Mouse (Mus musculus) forebrain, embryonic 12.5 days (tissue): Measurements from ENCODE around the gene Abcc8. TPM values are rescaled to one million over a fixed set of nuclear protein-coding genes. Genes with fewer than 3 reads are reported as not detected.

ENCODE experiments used
- ATAC-seq: fragments of 200-750 bp; cut with Nextera tagmentation; 2 replicates; pipeline ENCODE4 v1.8.0; 2017; ENCODE audit warnings: moderate TSS enrichment; ENCODE audit not compliant: low FRiP score
- H3K27ac ChIP-seq: fragments of 300-500 bp; sonication (generic); 2 replicates; pipeline ENCODE4 v1.5.1; 2016; ENCODE audit warnings: mild to moderate bottlenecking
- H3K27me3 ChIP-seq: fragments of 300-500 bp; sonication (generic); 2 replicates; pipeline ENCODE4 v1.6.1; 2016; ENCODE audit warnings: mild to moderate bottlenecking
- H3K36me3 ChIP-seq: fragments of 300-500 bp; sonication (generic); replicated peaks from 2 replicates; pipeline ENCODE4 v1.6.1; 2016; ENCODE audit warnings: mild to moderate bottlenecking
- H3K4me1 ChIP-seq: fragments of 300-500 bp; sonication (generic); 2 replicates; pipeline ENCODE4 v1.6.1; 2016
- H3K4me2 ChIP-seq: fragments of 300-500 bp; sonication (generic); 2 replicates; pipeline ENCODE4 v1.6.1; 2016; ENCODE audit warnings: mild to moderate bottlenecking, moderate library complexity
- H3K4me3 ChIP-seq: fragments of 300-500 bp; sonication (generic); replicated peaks from 2 replicates; pipeline ENCODE4 v1.5.1; 2016; ENCODE audit warnings: mild to moderate bottlenecking
- H3K9ac ChIP-seq: fragments of 300-500 bp; sonication (generic); 2 replicates; pipeline ENCODE4 v1.6.1; 2016; ENCODE audit warnings: mild to moderate bottlenecking
- H3K9me3 ChIP-seq: fragments of 300-500 bp; sonication (generic); 2 replicates; pipeline ENCODE4 v1.6.1; 2016
- WGBS: fragments of 180-500 bp; shearing (Covaris S2); methylation state at CpG from one replicate; pipeline ENCODE4 v1.1.7; 2016; 5-methylcytosine and 5-hydroxymethylcytosine counted together
- polyA plus RNA-seq: library from polyadenylated mRNA; unstranded; fragments of >200 nt; fragmentation: Nextera tagmentation; extraction: Ambion mirVana; gene quantifications from 2 replicates; pipeline ENCODE4 v1.2.1, GENCODE M21; 2016

The Abcc8 gene
- polyA plus RNA-seq, 1 experiment from 2014 or later = 1.4 TPM

GRCm38 (mm10) chr7:46152819-46153351, 26.9 kb downstream of the Abcc8 start:
- H3K27ac ChIP-seq = no peak overlapping the region
- H3K4me3 ChIP-seq = no peak overlapping the region
- H3K4me2 ChIP-seq = no peak overlapping the region
- WGBS = 63% methylated on average over 9 of the region's 9 CpGs
- no peaks in the 10 kb centered on the region for H3K27me3 ChIP-seq
- peaks cover 27% of the 10 kb centered on the region for H3K4me1 ChIP-seq
- H3K9me3 ChIP-seq = no peaks in the 10 kb centered on the region
- no peak overlapping the region for H3K9ac ChIP-seq
- no peaks in the 10 kb centered on the region for H3K36me3 ChIP-seq
- ATAC-seq = no peak

- Histone ChIP-seq H3K4me3 (no peak overlapping the region), H3K36me3 (no peaks in the 10 kb centered on the region), H3K27me3 (no peaks in the 10 kb centered on the region; the same call in 1 of the 2 replicates), H3K4me2 (no peak overlapping the region), H3K9me3 (no peaks in the 10 kb centered on the region), H3K4me1 (peaks cover 6% of the 10 kb centered on the region; the same call in 1 of the 2 replicates), H3K9ac (no peak overlapping the region), H3K27ac (peak overlapping the region; percentile 65; the same call in 1 of the 2 replicates)
- no peak for ATAC-seq
- 93% methylated on average over 7 of the region's 7 CpGs for WGBS
Measured at GRCm38 (mm10) chr7:46147417-46147816, 32.4 kb downstream of the Abcc8 start.

GRCm38 (mm10) chr7:46146675-46147308, 33.0 kb downstream of the Abcc8 start:
- H3K36me3 ChIP-seq = no peaks in the 10 kb centered on the region
- H3K9me3 ChIP-seq = no peaks in the 10 kb centered on the region
- 0 out of 2 replicates have a peak, but pooled peaks cover 3% of the 10 kb centered on the region for H3K4me1 ChIP-seq
- ATAC-seq = no peak
- H3K4me2 ChIP-seq = no peak overlapping the region
- H3K4me3 ChIP-seq = no peak overlapping the region
- H3K27me3 ChIP-seq = no peaks in the 10 kb centered on the region; the same call in 1 of the 2 replicates
- peak overlapping the region; percentile 65 for H3K27ac ChIP-seq
- H3K9ac ChIP-seq = no peak overlapping the region
- WGBS = 55% methylated on average over 7 of the region's 7 CpGs

GRCm38 (mm10) chr7:46144061-46144460, 35.8 kb downstream of the Abcc8 start:
- H3K4me1 ChIP-seq = 0 out of 2 replicates have a peak, but pooled peaks cover 3% of the 10 kb centered on the region
- no peaks in the 10 kb centered on the region; the same call in 1 of the 2 replicates for H3K27me3 ChIP-seq
- H3K36me3 ChIP-seq = no peaks in the 10 kb centered on the region
- 87% methylated on average over 8 of the region's 8 CpGs for WGBS
- no peak overlapping the region; the same call in 1 of the 2 replicates for H3K27ac ChIP-seq
- H3K4me2 ChIP-seq = no peak overlapping the region
- no peak overlapping the region for H3K9ac ChIP-seq
- H3K4me3 ChIP-seq = no peak overlapping the region
- ATAC-seq = no peak
- no peaks in the 10 kb centered on the region for H3K9me3 ChIP-seq

- Histone ChIP-seq H3K4me2 (no peak overlapping the region), H3K36me3 (no peaks in the 10 kb centered on the region), H3K9me3 (no peaks in the 10 kb centered on the region), H3K27ac (no peak overlapping the region), H3K27me3 (no peaks in the 10 kb centered on the region), H3K4me3 (no peak overlapping the region), H3K4me1 (peaks cover 23% of the 10 kb centered on the region), H3K9ac (no peak overlapping the region)
- 42% methylated on average over 7 of the region's 7 CpGs for WGBS
- ATAC-seq = no peak
Measured at GRCm38 (mm10) chr7:46138329-46138930, 41.4 kb downstream of the Abcc8 start.

GRCm38 (mm10) chr7:46133858-46134257, 46.0 kb downstream of the Abcc8 start:
- Histone ChIP-seq H3K9ac (no peak overlapping the region), H3K27me3 (0 out of 2 replicates have a peak, but pooled peaks cover 8% of the 10 kb centered on the region), H3K4me2 (peak overlapping the region; percentile 10; the same call in 1 of the 2 replicates), H3K9me3 (no peaks in the 10 kb centered on the region), H3K4me3 (no peak overlapping the region), H3K36me3 (no peaks in the 10 kb centered on the region), H3K27ac (no peak overlapping the region), H3K4me1 (peaks cover 44% of the 10 kb centered on the region)
- ATAC-seq = no peak
- WGBS = 27% methylated on average over 7 of the region's 7 CpGs

GRCm38 (mm10) chr7:46132229-46132628, 47.6 kb downstream of the Abcc8 start:
- peaks cover 44% of the 10 kb centered on the region for H3K4me1 ChIP-seq
- H3K9me3 ChIP-seq = no peaks in the 10 kb centered on the region
- no peaks in the 10 kb centered on the region for H3K36me3 ChIP-seq
- WGBS = 92% methylated on average over 12 of the region's 12 CpGs
- no peak for ATAC-seq
- H3K27ac ChIP-seq = no peak overlapping the region
- H3K4me3 ChIP-seq = no peak overlapping the region
- no peak overlapping the region for H3K4me2 ChIP-seq
- H3K27me3 ChIP-seq = 0 out of 2 replicates have a peak, but pooled peaks cover 8% of the 10 kb centered on the region
- H3K9ac ChIP-seq = no peak overlapping the region

- no peak overlapping the region for H3K27ac ChIP-seq
- H3K9ac ChIP-seq = no peak overlapping the region
- 0 out of 2 replicates have a peak, but pooled peaks cover 8% of the 10 kb centered on the region for H3K27me3 ChIP-seq
- H3K4me2 ChIP-seq = no peak overlapping the region
- no peak overlapping the region for H3K4me3 ChIP-seq
- WGBS = 73% methylated on average over 8 of the region's 8 CpGs
- no peak for ATAC-seq
- H3K9me3 ChIP-seq = no peaks in the 10 kb centered on the region
- peaks cover 44% of the 10 kb centered on the region for H3K4me1 ChIP-seq
- no peaks in the 10 kb centered on the region for H3K36me3 ChIP-seq
Measured at GRCm38 (mm10) chr7:46131806-46132205, 48.0 kb downstream of the Abcc8 start.

GRCm38 (mm10) chr7:46131266-46131665, 48.6 kb downstream of the Abcc8 start:
- H3K4me3 ChIP-seq = no peak overlapping the region
- WGBS = 18% methylated on average over 3 of the region's 3 CpGs
- no peaks in the 10 kb centered on the region for H3K36me3 ChIP-seq
- 0 out of 2 replicates have a peak, but pooled peaks cover 8% of the 10 kb centered on the region for H3K27me3 ChIP-seq
- H3K9ac ChIP-seq = no peak overlapping the region
- no peak overlapping the region for H3K4me2 ChIP-seq
- no peaks in the 10 kb centered on the region for H3K9me3 ChIP-seq
- H3K4me1 ChIP-seq = peaks cover 44% of the 10 kb centered on the region
- no peak for ATAC-seq
- H3K27ac ChIP-seq = no peak overlapping the region

- H3K27me3 ChIP-seq = 0 out of 2 replicates have a peak, but pooled peaks cover 8% of the 10 kb centered on the region
- peaks cover 44% of the 10 kb centered on the region for H3K4me1 ChIP-seq
- H3K36me3 ChIP-seq = no peaks in the 10 kb centered on the region
- WGBS = 70% methylated on average over 7 of the region's 7 CpGs
- no peaks in the 10 kb centered on the region for H3K9me3 ChIP-seq
- no peak overlapping the region for H3K9ac ChIP-seq
- no peak overlapping the region for H3K4me3 ChIP-seq
- ATAC-seq = no peak
- no peak overlapping the region for H3K27ac ChIP-seq
- no peak overlapping the region for H3K4me2 ChIP-seq
Measured at GRCm38 (mm10) chr7:46130723-46131122, 49.1 kb downstream of the Abcc8 start.

- Histone ChIP-seq H3K4me2 (no peak overlapping the region), H3K9me3 (no peaks in the 10 kb centered on the region), H3K4me3 (no peak overlapping the region), H3K9ac (no peak overlapping the region), H3K27ac (no peak overlapping the region), H3K27me3 (0 out of 2 replicates have a peak, but pooled peaks cover 8% of the 10 kb centered on the region), H3K4me1 (peaks cover 38% of the 10 kb centered on the region), H3K36me3 (no peaks in the 10 kb centered on the region)
- WGBS = 44% methylated on average over 7 of the region's 7 CpGs
- no peak; the same call in 1 of the 2 replicates for ATAC-seq
Measured at GRCm38 (mm10) chr7:46129463-46130179, 50.2 kb downstream of the Abcc8 start.

GRCm38 (mm10) chr7:46128196-46128595, 51.6 kb downstream of the Abcc8 start:
- Histone ChIP-seq H3K4me3 (no peak overlapping the region), H3K4me2 (no peak overlapping the region), H3K27me3 (0 out of 2 replicates have a peak, but pooled peaks cover 8% of the 10 kb centered on the region), H3K4me1 (peaks cover 29% of the 10 kb centered on the region), H3K9me3 (no peaks in the 10 kb centered on the region), H3K9ac (no peak overlapping the region), H3K27ac (0 out of 2 replicates have a peak overlapping the region, but pooled peaks have one; percentile 19), H3K36me3 (no peaks in the 10 kb centered on the region)
- 67% methylated on average over 7 of the region's 7 CpGs for WGBS
- ATAC-seq = peak; percentile 63
